Mouse (Mus musculus) cerebellum, adult 8-10 months (tissue): ENCODE results near the gene Spats1.
"Not testable (repeated sequence)": the region's sequence is repeated elsewhere in the genome, so short reads cannot be mapped to it uniquely, and the experiment has no call there.

ENCODE experiments used
- DNase-seq: peaks from one replicate; pipeline ENCODE4 v3.0.0; 2022

The Spats1 gene

GRCm38 (mm10) chr17:45488321-45489254 is 13.4 kb upstream of the Spats1 start:
- DNase-seq: no peak

GRCm38 (mm10) chr17:45487216-45487615 is 12.0 kb upstream of the Spats1 start:
- DNase-seq: no peak

DNA sequence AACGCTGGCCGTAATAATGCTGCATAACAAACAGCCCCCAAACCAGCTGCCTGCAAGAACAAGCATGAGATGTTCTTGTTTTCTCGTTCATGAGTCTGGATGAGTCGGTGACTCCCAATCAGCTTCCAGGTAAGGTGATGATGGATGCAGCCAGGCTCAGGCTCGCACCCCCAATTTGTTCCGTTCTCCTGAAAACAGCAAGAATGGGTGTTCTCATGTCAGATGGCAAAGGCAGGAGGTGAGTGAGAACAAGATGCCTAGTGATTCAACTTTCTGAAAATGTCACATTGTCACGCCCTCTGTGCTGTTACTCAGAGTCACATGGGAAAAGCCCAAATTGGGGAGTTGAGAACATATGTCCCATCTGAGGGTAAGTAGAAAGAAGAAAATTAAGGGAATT is 10.4 kb upstream of the Spats1 start:
- DNase-seq: no peak

GRCm38 (mm10) chr17:45480429-45480828 is 5.2 kb upstream of the Spats1 start:
- DNase-seq: no peak

DNA sequence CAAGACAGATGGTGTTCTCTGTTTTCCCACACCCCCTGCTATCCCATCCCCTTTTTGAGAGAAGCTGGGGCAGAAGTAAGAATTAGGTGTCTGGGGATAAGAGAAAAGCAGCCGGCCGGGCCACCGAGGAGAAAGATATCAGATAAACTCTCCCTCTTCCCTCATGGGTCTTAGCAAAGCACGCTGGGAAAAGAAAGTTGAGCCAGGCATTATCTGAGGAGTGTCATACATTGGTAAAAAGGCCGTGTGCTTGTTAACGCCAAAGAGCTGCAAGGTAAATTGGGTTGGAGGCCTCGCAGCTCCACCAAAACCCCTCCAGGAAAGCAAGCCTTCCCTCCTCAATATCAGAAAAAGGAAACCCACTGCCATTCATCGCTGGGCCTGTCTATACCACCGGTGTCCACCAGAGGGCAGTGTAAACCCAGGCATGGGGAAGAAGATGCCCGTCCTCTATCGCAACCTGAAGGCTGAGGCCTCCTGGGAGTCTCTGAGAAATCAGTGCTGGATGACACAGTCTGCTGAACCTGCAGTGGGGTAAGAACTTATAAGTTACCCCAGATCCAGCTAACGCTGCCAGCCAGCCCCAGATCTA is 3.1 kb upstream of the Spats1 start:
- peak; percentile 89 for DNase-seq

DNA sequence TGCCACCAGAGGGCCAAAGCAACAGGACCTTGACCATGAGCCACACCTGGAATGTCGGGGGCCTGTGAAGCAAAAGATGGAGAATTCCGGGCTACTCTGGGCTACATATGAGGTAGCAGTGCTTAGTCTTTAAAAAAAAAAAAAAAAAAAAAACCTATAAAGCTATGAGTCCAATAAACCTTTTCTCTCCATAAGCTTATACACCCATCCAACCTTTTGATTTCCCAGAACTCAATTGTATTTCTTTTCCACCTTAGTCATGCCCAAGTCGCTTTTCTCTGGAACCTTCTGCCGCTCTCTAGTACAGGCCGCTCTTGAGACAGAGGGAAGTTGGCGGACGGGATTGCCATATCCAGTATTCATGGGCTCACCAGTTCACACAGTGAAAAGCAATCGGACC is 1.1 kb downstream of the Spats1 start:
- DNase-seq: no peak

- DNase-seq: no peak
Measured at GRCm38 (mm10) chr17:45473667-45474066, 1.5 kb downstream of the Spats1 start.

GRCm38 (mm10) chr17:45470726-45471125 is 4.5 kb downstream of the Spats1 start:
- no peak for DNase-seq

GRCm38 (mm10) chr17:45468302-45468701 is 6.9 kb downstream of the Spats1 start:
- DNase-seq: no peak

DNA sequence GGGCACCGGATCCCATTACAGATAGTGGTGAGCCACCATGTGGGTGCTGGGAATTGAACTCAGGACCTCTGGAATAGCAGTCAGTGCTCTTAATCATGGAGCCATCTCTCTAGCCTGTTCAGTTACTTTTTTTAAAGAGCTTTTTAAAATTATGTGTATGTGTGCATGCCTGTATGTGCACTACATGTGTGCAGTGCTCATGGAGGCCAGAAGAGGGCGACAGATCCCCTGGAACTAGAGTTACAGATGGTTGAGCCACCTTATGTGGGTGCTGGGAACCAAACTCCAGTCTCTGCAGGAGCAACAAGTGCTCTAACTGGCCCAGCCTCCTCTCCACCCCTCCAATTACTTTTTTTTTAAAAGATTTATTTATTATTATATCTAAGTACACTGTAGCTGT is 8.5 kb downstream of the Spats1 start:
- DNase-seq: no peak

DNA sequence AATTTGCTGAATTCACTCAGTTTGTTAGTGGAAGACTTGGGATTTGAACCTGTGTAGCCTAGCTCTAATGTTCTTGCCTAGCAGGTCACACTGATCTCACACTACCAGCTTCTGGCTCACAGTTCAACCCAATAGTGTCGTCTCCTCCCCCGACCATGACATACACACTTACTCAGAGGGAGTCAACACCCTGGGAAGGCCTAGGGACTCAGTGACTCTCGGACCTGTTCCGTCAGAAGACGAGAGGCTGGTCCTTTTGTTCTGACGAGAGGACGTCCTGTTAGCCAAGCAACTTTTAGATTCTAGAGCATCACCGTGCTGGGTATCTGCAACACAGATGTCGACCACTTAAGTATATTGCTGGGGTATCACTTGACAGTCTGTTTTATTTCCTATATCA is 11.0 kb downstream of the Spats1 start:
- DNase-seq: no peak

- no peak for DNase-seq
Measured at GRCm38 (mm10) chr17:45462506-45462905, 12.7 kb downstream of the Spats1 start.

GRCm38 (mm10) chr17:45459062-45459461 is 16.2 kb downstream of the Spats1 start:
- DNase-seq: no peak

GRCm38 (mm10) chr17:45458516-45458915 is 16.7 kb downstream of the Spats1 start:
- DNase-seq: no peak

DNA sequence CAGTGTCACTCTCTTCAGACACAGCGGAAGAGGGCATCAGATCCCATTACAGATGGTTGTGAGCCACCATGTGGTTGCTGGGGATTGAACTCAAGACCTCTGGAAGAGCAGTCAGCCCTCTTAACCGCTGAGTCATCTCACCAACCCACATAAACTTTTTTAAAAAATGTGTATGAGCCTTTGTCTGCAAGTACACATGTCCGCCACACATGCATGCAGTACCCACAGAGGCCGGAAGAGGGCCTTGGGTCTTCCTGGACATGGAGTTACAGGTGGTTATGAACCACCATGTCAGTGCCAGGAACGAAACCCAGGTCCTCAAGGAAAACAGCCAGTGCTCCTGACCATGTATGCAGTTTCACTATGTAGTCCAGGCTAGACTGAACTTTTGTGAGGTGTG is 17.7 kb downstream of the Spats1 start:
- DNase-seq: no peak

DNA sequence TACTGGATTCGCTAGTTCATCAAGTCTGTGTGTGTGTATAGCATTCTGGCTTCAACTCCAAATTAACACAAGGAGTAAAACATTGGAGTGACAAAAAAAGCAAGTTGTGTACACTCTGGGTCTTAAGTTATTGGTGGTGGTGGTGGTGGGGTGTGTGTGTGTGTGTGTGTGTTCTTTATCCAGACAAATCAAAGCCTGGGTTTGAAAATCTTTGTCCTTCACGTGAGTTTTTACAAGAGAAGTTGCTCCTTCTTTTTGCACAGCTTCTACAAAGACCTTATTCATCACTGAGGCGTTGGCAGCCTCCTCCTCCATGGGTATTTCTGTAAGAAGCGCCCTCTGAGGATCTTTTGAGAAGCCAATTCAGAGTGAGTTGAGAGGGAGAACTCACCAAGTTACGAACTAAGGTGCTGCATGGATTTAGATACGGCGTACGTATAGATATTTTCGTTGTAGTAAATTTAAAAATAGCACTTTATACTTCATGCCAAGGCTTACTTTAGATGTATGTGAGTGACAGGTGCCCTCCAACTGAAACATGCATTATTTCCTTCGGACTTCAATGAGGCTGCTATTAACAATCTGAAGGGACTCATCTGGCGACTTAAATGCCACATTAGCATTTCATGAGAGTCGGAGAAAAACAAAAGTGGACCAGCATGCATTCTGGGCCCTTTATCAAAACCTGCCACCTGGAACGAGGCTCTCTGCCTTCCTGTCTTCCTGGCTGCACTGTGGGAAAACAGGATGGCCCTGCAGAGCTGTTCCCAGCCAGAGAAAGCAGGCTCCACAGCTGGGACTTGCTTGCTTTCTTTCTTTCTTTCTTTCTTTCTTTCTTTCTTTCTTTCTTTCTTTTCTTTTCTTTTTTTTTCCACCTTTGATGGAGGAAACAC is 18.7 kb downstream of the Spats1 start:
- DNase-seq: no peak

GRCm38 (mm10) chr17:45455783-45456182 is 19.4 kb downstream of the Spats1 start:
- DNase-seq: not testable (repeated sequence)

DNA sequence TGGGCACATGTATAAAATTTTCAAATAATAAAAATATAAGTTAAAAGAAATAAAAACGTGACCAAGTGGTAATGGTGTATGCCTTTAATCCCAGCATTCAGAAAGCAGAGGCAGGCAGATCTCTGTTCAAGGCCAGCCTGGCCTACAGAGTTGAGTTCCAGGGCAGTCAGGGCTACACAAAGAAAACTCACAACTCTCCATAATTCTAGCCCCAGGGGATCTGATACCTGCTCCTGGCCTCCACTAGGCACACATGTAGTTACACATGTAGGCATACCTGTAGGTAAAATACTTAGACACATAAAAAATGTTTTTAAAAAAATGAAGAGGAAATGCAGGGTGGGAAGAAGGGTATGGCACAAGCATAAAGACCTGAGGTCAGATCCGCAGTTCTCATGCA is 20.4 kb downstream of the Spats1 start:
- DNase-seq: no peak

- DNase-seq: no peak
Measured at GRCm38 (mm10) chr17:45452271-45452670, 22.9 kb downstream of the Spats1 start.

GRCm38 (mm10) chr17:45450153-45450552 is 25.1 kb downstream of the Spats1 start:
- no peak for DNase-seq

DNA sequence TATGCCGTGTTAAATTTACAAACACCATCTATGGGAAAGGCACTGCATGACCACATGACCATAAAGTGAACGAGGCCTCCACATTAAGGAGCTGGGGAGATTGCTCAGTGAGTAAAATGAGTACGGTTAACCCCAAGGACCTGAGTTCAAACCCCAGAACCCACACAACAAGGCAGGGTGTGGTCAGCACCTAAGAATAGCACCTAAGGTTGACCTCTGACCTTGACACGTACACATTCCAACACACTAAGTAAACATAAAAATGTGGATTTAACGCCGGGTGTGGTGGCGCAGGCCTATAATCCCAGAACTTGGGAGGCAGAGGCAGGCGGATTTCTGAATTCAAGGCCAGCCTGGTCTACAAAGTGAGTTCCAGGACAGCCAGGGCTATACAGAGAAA is 25.6 kb downstream of the Spats1 start:
- DNase-seq: no peak

DNA sequence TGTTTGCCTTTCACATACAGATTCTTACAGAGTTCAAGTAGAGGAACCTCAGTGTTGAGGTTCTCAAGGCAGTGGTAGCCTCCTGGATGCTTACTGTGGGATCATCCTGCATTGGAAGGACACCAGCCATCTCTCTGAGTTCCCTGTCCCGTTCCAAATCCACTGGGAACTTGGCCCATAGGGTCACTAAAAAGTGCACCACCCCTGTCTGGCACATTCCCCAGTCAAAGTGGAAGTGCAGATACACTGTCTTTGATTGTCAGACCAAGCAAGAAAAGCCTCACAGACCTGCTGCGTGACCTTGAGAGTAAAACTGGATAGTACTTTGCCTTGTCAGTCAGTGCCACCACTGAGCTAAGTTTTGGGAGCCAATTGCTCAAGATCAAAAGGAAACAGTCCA is 28.2 kb downstream of the Spats1 start:
- no peak for DNase-seq

GRCm38 (mm10) chr17:45445923-45446322 is 29.3 kb downstream of the Spats1 start:
- DNase-seq: no peak

DNA sequence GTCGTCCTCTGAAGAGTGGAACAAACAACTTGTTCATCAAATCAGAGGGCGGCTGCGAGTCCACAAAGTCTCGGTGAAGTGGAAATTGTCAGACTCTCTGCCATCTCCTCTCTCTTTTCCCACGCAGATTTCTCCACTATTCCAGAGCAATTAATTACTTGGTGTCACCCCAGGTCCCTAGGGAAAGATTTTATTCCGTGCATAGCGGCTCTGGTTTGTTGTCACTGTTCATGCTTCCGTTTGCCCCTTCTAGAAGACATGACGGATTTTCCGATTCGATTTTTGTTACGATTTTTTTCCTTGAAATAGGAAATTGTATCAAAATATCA is 41.0 kb downstream of the Spats1 start:
- DNase-seq: no peak
